Mouse (Mus musculus): ENCODE data around the gene Igf2bp3.

Igf2bp3 gene

DNA sequence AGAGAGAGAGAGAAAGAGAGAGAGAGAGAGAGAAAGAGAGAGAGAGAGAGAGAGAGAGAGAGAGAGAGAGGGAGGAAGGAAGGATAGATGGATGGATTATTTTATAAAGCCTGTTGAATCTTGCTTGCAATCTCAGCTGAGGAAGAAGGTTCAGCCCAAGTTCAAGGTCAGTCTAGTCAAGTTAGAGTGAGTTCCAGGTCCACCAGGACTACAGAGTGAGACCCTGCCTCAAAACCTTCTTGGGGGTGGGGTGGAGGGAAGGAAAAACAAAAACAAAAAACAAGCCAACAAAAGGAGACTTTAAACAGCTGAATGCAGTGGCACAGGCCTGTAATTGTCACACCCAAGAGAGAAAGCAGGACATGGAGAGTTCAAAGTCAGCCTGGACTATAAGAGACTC, 40.1 kb downstream of the Igf2bp3 start:
- DNase-seq (ENCODE audit: low spot score in 2 of 2), result no peak

DNA sequence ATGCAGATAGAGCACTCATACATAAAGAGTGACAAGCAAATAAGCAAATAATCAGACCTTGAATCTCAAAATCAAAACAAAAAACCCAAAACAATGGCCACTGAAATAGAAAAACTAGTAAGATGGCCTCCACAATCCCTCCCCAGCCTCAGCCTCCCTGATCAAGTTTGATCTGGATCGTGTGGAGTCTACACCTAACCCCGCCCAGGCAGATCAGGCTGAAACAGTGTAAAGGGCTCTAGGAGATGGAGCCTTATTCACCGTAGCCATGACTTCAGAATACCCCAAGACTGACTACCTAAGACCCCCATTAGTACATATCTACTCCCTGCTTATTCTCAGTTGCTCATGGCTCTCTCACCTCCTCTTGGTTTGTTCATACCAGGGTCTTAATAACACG, 41.1 kb downstream of the Igf2bp3 start:
- DNase-seq (ENCODE audit: low spot score in 2 of 2), result no peak

GRCm38 (mm10) chr6:49173265-49173664, 41.5 kb downstream of the Igf2bp3 start:
- DNase-seq (ENCODE audit: low spot score in 2 of 2), result no peak

DNA sequence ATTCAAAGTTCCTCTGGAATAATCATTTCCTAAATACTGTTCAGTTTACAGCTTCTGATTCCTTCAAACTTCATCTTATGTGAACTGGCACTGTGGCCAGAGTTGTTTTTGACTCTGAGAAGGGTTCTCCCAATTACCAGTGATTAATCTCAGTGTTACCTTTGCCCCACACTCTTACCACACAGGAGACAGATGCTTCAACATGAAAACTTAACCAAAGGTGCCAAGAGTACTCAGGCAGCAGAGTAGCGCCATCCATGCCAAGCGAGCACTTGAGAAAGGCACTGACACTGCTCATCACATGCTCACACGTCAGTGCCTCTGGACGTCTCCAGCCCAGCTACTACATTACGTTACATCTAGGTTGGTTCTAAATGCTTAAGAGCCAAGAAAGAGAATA, 43.5 kb downstream of the Igf2bp3 start:
- DNase-seq (ENCODE audit: low spot score in 2 of 2), result no peak

DNA sequence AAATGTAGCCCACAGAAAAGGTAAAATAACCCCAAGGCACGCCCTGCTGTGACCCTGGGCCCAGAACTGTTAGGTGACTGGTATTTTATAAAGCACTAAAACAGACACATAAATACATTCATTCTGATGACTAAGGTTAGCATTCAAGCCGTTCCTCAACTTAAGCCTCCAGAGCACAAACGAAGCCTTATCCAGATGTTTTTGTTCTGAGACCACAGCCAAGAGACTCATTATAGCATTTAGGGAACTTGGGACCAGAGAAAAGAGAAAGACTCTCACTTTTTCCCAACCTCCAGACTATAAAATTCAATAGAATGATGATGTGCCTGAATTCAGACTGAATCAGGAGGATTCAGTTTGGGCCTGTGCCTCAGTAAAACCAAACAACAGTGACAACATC, 46.1 kb downstream of the Igf2bp3 start:
- no peak for DNase-seq (ENCODE audit: low spot score in 2 of 2)

GRCm38 (mm10) chr6:49167406-49167805, 47.4 kb downstream of the Igf2bp3 start:
- no peak for DNase-seq (ENCODE audit: low spot score in 2 of 2)

- no peak for DNase-seq (ENCODE audit: low spot score in 2 of 2)
Observed at GRCm38 (mm10) chr6:49166318-49166717, 48.4 kb downstream of the Igf2bp3 start.

DNA sequence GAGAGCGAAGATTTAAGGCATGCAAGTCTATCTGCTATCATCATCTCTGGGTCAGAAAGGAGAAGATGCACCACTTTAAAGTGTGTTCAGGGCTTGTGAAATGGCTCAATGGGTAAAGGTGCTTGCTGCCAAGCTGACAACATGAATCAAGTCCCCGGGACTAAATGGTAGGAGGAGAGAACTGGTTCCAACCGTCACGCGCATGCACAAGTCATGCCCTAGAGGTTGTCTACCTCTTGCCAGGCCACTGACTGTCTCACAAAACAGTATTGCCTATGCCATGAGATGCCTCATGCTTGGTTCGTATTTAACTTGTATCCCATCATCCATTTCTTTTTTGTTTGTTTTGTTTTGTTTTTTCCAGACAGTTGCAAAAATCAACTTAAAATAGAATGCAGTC, 48.9 kb downstream of the Igf2bp3 start:
- DNase-seq (ENCODE audit: low spot score in 2 of 2), result no peak

DNA sequence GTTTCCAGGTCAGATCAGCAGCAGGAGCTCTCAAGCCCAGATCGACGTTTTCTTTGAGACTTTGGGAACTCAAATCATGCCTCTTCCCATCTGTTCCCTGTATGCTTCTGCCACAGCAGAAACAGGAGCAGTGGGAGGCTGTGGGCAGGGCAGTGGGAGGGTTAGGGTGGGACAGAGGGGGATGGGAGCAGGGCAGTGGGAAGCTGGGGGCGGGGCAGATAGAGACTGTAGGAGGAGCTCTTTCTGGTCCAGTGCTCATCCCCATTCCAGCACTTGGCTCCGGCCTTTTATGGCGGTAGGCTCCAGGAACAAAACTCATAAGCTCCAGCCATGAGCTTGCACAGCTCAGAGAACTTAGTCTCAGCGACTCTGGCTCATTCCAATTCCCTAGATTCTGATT, 49.7 kb downstream of the Igf2bp3 start:
- no peak for DNase-seq (ENCODE audit: low spot score in 2 of 2)

DNA sequence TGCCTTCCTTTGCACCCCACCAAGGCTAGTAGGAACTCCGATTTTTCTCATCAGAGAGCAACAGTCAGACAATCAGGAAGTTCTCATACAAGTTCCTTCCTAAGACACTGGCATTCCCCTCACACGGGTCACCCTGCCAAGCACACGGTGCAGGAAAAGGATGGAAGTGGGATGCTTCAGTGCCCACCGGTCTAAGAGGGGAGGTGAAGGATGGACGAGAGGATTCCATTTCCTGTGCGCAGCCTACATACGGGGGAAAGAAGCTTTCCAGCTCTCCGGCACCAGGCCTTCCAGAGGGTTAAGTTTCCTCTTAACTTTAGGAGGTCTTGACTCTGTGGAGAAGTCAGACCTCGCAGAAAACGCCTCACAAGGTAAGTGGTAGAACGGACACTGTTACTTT, 50.1 kb downstream of the Igf2bp3 start:
- no peak for DNase-seq (ENCODE audit: low spot score in 2 of 2)

GRCm38 (mm10) chr6:49159971-49160370, 54.8 kb downstream of the Igf2bp3 start:
- DNase-seq (ENCODE audit: low spot score in 2 of 2), result no peak

- DNase-seq (ENCODE audit: low spot score in 2 of 2), result no peak
Observed at GRCm38 (mm10) chr6:49156826-49157175, 58.0 kb downstream of the Igf2bp3 start.

- no peak for DNase-seq (ENCODE audit: low spot score in 2 of 2)
Observed at GRCm38 (mm10) chr6:49156170-49156825, 58.5 kb downstream of the Igf2bp3 start.

DNA sequence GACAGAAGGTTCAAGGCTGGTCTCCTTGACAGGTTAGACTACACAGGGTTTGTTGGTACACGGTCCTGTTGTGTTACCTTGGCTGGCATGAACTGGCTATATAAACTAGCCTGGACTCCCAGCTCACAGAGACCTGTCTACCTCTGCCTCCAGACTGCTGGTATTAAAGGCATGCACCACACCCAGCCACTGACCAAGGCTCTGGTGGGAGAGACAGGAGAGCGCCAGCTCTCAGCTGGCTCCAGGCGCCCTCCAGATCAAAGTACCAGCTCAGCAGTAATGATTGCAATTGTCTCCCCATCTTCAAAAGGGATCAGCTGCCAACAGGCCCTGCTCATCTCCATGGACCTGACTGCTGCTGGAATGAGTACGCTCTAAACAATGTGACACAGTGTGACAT, 63.3 kb downstream of the Igf2bp3 start:
- no peak for DNase-seq (ENCODE audit: low spot score in 2 of 2)

GRCm38 (mm10) chr6:49150349-49151229, 64.2 kb downstream of the Igf2bp3 start:
- DNase-seq (ENCODE audit: low spot score in 2 of 2), result no peak

DNA sequence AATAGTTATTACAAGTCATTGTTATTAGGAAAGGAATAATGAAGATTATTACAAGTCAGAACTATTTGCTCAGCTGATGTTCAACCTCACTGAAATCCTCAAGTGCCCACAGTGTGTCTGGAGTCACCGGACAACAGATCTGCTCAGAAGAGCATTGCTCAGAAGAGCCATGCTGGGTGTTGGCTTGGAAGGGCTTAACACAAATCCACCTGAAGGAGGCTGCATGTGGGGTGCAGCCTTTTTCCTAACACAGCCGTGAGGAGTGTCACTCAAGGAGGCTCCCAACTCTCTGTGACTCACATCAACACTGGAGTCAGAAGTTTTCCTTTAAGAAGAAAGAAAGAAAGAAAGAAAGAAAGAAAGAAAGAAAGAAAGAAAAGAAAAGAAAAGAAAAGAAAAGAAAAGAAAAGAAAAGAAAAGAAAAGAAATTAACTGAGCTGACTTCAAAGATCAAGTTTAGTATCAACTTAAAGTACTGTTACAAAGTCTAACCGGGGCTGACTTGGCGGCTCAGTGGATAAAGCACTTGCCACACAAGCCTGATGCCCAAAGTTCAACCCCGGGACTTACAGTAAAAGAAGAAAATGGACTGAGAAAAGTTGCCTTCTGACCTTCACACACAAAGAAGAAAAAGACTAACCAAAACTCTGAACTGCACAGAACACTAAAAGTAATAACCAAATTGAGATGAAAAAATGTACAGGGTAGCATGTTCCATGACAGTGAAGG, 65.4 kb downstream of the Igf2bp3 start:
- DNase-seq (ENCODE audit: low spot score in 2 of 2), result no peak

- no peak for DNase-seq (ENCODE audit: low spot score in 2 of 2)
Observed at GRCm38 (mm10) chr6:49148781-49149180, 66.0 kb downstream of the Igf2bp3 start.

DNA sequence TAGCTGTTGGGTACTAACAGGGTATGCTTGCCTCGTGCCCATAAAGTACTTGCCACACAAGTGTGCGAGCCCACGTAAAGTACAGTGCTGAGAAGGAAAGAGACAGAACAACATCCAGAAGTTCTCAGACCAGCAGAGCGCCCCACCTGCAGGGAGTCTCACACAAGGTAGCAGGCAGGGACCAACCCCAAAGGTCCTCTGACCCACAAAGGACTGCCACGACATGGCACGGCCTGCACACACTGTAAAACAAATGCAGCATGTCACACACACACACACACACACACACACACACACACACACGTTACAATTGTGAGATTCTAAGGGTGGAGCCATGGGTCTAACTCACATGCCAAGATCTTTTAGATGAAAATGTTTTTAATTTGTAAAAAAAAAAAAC, 66.4 kb downstream of the Igf2bp3 start:
- DNase-seq (ENCODE audit: low spot score in 2 of 2), result no peak

- no peak for DNase-seq (ENCODE audit: low spot score in 2 of 2)
Observed at GRCm38 (mm10) chr6:49146461-49146860, 68.3 kb downstream of the Igf2bp3 start.

- DNase-seq (ENCODE audit: low spot score in 2 of 2), result no peak
Observed at GRCm38 (mm10) chr6:49142428-49142827, 72.3 kb downstream of the Igf2bp3 start.

- DNase-seq (ENCODE audit: low spot score in 2 of 2), result no peak
Observed at GRCm38 (mm10) chr6:49141125-49141524, 73.6 kb downstream of the Igf2bp3 start.

GRCm38 (mm10) chr6:49138159-49139051, 76.4 kb downstream of the Igf2bp3 start:
- DNase-seq (ENCODE audit: low spot score in 2 of 2), result no peak

All from thymus, postnatal 10 days (tissue).